Comparison of ENCODE assay signal across 20 mouse cellular contexts in the genomic region with DNA sequence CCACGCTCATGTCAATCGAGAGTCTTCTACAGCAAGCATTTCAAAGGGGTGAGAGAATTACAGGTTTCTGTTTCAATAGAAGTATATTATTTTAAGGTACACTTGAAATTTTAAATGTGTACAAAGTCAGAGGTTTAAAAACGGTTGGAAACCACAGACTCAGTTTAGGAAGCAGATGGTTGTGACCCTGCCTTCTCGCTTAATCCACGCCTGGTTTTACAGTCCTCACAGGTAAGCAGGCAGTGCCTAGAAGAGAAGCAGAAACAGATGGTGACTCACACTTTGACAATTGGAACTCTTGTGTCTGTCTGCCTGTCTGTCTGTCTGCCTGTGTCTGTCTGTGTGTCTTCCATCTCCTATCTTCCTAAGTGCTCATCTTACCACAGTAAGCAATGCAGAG.
"Had no signal": no experiment of that assay in that cellular context is flagged by ENCODE, and none has a peak within 500 bp of the region (broad histone marks: within the 10 kb centered on the region; RNA-seq: fewer than 3 reads in every experiment).

No protein-coding gene starts in this region.

- H3K27me3 ChIP-seq: midbrain, embryonic 12.5 days; neural tube, embryonic 13.5 days; neural tube, embryonic 15.5 days; stomach, embryonic 15.5 days had no signal

- H3K4me1 ChIP-seq: midbrain, embryonic 10.5 days; midbrain, embryonic 12.5 days; neural tube, embryonic 13.5 days; neural tube, embryonic 15.5 days; stomach, embryonic 15.5 days had no signal

- H3K36me3 ChIP-seq: stomach, embryonic 15.5 days had no signal

- H3K4me3 ChIP-seq: midbrain, embryonic 10.5 days; midbrain, embryonic 12.5 days; myocyte; neural tube, embryonic 13.5 days; neural tube, embryonic 15.5 days; stomach, embryonic 15.5 days had no signal

- H3K9ac ChIP-seq: liver, embryonic 14.5 days; lung, embryonic 14.5 days; midbrain, embryonic 12.5 days; neural tube, embryonic 13.5 days; neural tube, embryonic 15.5 days; stomach, embryonic 15.5 days had no signal

- H3K4me2 ChIP-seq: lung, embryonic 14.5 days; midbrain, embryonic 12.5 days; neural tube, embryonic 13.5 days; neural tube, embryonic 15.5 days; stomach, embryonic 15.5 days had no signal

- ATAC-seq: midbrain, embryonic 16.5 days had no signal

- H3K27ac ChIP-seq: liver, embryonic 14.5 days; macrophage; midbrain, embryonic 10.5 days; midbrain, embryonic 12.5 days; neural tube, embryonic 13.5 days; neural tube, embryonic 15.5 days; stomach, embryonic 15.5 days; stomach, postnatal 0 days had no signal

- H3K9me3 ChIP-seq: midbrain, embryonic 10.5 days; midbrain, embryonic 12.5 days; neural tube, embryonic 13.5 days; neural tube, embryonic 15.5 days; stomach, embryonic 15.5 days had no signal

- DNase-seq: lung, adult 18-20 months; lung, embryonic 14.5 days; lung, postnatal 10 days; midbrain, embryonic 14.5 days; retina, postnatal 1 day; right cerebral cortex, adult 18-20 months; right cerebral cortex, postnatal 25 days; thymus, adult 2 months; thymus, postnatal 14 days; thymus, postnatal 4 days had no signal
